Mouse (Mus musculus) intestine, embryonic 15.5 days (tissue): ENCODE results near the gene Polr3f. TPM values are rescaled to one million over a fixed set of nuclear protein-coding genes. Genes with fewer than 3 reads are reported as not detected.
A peak's percentile ranks its signal among the peaks of the same experiment; 100 is the strongest.

ENCODE experiments used
- ATAC-seq: fragments of 200-750 bp; cut with Nextera tagmentation; 2 replicates; pipeline ENCODE4 v1.8.0; 2017; ENCODE audit warnings: moderate TSS enrichment, moderate library complexity
- H3K27ac ChIP-seq: fragments of 300-500 bp; sonication (generic); 2 replicates; pipeline ENCODE4 v1.5.1; 2015; ENCODE audit warnings: mild to moderate bottlenecking, inconsistent platforms
- H3K27me3 ChIP-seq: fragments of 300-500 bp; sonication (generic); replicated peaks from 2 replicates; pipeline ENCODE4 v1.6.1; 2015; ENCODE audit warnings: inconsistent platforms
- H3K36me3 ChIP-seq: fragments of 300-500 bp; sonication (generic); 2 replicates; pipeline ENCODE4 v1.6.1; 2015; ENCODE audit warnings: inconsistent platforms
- H3K4me1 ChIP-seq: fragments of 300-500 bp; sonication (generic); replicated peaks from 2 replicates; pipeline ENCODE4 v1.6.1; 2015; ENCODE audit warnings: inconsistent platforms
- H3K4me2 ChIP-seq: fragments of 300-500 bp; sonication (generic); replicated peaks from 2 replicates; pipeline ENCODE4 v1.6.1; 2015; ENCODE audit warnings: mild to moderate bottlenecking, inconsistent platforms
- H3K4me3 ChIP-seq: fragments of 300-500 bp; sonication (generic); replicated peaks from 2 replicates; pipeline ENCODE4 v1.5.1; 2015; ENCODE audit warnings: inconsistent platforms
- H3K9ac ChIP-seq: fragments of 300-500 bp; sonication (generic); 2 replicates; pipeline ENCODE4 v1.6.1; 2015; ENCODE audit warnings: inconsistent platforms
- H3K9me3 ChIP-seq: fragments of 300-500 bp; sonication (generic); 2 replicates; pipeline ENCODE4 v1.6.1; 2016; ENCODE audit warnings: inconsistent platforms
- WGBS: fragments of 180-500 bp; shearing (Covaris S2); methylation state at CpG from one replicate; pipeline ENCODE4 v1.1.7; 2015; 5-methylcytosine and 5-hydroxymethylcytosine counted together
- polyA plus RNA-seq: library from polyadenylated mRNA; unstranded; fragments of >200 nt; fragmentation: Nextera tagmentation; extraction: Ambion mirVana; gene quantifications from 2 replicates; pipeline ENCODE4 v1.2.1, GENCODE M21; 2015

Polr3f gene
- polyA plus RNA-seq, 1 experiment from 2014 or later: 20.8 TPM

DNA sequence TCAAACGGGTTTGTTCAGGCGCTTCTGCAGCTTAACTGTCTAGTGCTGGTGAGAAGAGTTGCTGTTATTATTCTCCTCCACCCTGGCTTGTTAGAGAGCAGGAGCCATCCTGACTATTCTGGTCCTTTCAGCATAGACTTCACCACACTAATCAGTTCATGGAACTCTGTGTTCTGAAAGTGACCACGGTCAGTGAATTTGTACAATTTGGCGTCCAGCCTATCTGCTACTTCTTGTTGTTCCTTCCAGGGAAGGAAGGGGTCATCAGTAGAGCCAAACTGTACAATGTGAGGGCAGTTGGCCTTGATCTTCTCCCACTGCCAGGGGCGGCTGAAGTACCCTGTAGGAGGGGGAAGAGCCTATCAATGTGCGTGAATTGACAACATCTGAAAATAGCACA, 16.2 kb downstream of the Polr3f start:
- no peak overlapping the region for H3K27ac ChIP-seq
- no peak overlapping the region for H3K4me3 ChIP-seq
- peaks cover 9% of the 10 kb centered on the region; the same call in 1 of the 2 replicates for H3K36me3 ChIP-seq
- no peaks in the 10 kb centered on the region for H3K27me3 ChIP-seq
- no peak overlapping the region for H3K4me2 ChIP-seq
- 88% methylated on average over 6 of the region's 6 CpGs for WGBS
- no peaks in the 10 kb centered on the region for H3K4me1 ChIP-seq
- no peaks in the 10 kb centered on the region for H3K9me3 ChIP-seq
- no peak for ATAC-seq
- H3K9ac ChIP-seq: no peak overlapping the region

DNA sequence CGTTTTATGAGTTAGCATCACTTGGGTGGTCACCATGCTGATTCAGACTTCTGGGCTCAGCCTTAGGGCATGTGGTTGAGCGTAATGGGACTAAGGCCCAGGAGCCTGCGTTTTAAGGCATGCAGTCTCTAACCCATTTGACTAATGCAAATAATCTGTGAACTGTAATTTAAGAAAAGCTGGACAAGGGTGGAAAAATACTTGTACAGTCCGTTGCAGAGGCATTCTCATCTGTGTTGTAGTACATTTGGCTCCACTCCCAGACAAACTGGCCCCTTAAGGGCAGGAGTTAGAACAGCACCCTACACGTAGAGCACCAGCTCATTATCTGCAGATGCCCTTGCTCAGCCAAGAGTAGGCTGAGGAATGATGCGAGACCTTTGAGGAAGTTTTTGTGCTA, 17.1 kb downstream of the Polr3f start:
- H3K27me3 ChIP-seq: no peaks in the 10 kb centered on the region
- no peak overlapping the region for H3K4me3 ChIP-seq
- no peak overlapping the region for H3K9ac ChIP-seq
- H3K4me1 ChIP-seq: no peaks in the 10 kb centered on the region
- no peak overlapping the region for H3K27ac ChIP-seq
- peak; percentile 72; the same call in 1 of the 2 replicates for ATAC-seq
- H3K4me2 ChIP-seq: no peak overlapping the region
- H3K36me3 ChIP-seq: peaks cover 5% of the 10 kb centered on the region; the same call in 1 of the 2 replicates
- WGBS: 74% methylated on average over 6 of the region's 6 CpGs
- no peaks in the 10 kb centered on the region for H3K9me3 ChIP-seq

DNA sequence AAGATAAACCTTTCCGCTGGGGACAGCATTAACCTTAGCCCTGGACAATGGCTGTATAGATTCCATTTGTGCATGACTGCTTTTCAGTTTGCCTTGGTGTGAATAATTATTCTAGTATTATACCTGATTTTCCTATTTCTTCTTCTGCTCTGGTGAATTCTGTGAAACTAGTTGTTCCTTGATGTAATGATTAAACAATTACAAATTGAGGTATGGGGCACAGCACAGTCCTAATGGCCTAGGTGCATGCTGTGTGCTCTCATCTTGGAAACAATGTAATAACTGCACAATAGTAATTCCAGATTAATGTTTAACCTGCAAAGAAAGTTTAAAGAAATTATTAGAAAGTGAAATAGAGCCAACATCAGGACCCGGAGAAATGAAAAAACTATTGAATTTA, 17.5 kb downstream of the Polr3f start:
- no peaks in the 10 kb centered on the region for H3K9me3 ChIP-seq
- H3K27me3 ChIP-seq: no peaks in the 10 kb centered on the region
- H3K4me1 ChIP-seq: no peaks in the 10 kb centered on the region
- peaks cover 4% of the 10 kb centered on the region; the same call in 1 of the 2 replicates for H3K36me3 ChIP-seq
- H3K27ac ChIP-seq: no peak overlapping the region
- 80% methylated on average over 2 of the region's 2 CpGs for WGBS
- no peak overlapping the region for H3K9ac ChIP-seq
- H3K4me2 ChIP-seq: no peak overlapping the region
- no peak for ATAC-seq
- no peak overlapping the region for H3K4me3 ChIP-seq

GRCm38 (mm10) chr2:144545481-144545880, 18.0 kb downstream of the Polr3f start:
- ATAC-seq: no peak
- Histone ChIP-seq H3K4me2 (no peak overlapping the region), H3K4me3 (no peak overlapping the region), H3K9me3 (no peaks in the 10 kb centered on the region), H3K9ac (no peak overlapping the region), H3K27ac (no peak overlapping the region), H3K36me3 (peaks cover 4% of the 10 kb centered on the region; the same call in 1 of the 2 replicates), H3K27me3 (no peaks in the 10 kb centered on the region), H3K4me1 (no peaks in the 10 kb centered on the region)
- 30% methylated on average over 1 of the region's 1 CpGs for WGBS

DNA sequence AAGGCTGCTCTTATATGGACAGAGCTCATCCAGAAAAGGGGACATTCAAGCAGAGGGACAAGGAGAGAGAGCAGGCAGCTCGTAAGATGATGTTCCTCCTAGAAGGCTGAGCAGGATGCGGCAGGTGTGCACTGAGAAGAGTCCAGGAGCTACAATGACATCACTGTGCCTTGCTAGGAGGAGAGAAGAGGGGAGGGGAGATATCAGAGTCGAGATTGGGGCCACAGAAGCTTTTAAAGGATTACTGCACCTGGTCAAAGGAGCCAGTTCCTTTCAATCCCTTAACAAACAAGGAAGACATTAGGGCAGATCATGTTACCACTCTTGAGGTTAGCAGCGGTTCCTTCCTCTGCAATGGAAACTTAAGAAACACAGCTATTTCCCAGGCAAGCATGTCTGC, 20.0 kb downstream of the Polr3f start:
- WGBS: 70% methylated on average over 4 of the region's 4 CpGs
- peaks cover 4% of the 10 kb centered on the region; the same call in 1 of the 2 replicates for H3K36me3 ChIP-seq
- H3K4me2 ChIP-seq: no peak overlapping the region
- H3K4me1 ChIP-seq: no peaks in the 10 kb centered on the region
- H3K4me3 ChIP-seq: no peak overlapping the region
- no peaks in the 10 kb centered on the region for H3K9me3 ChIP-seq
- no peaks in the 10 kb centered on the region for H3K27me3 ChIP-seq
- H3K27ac ChIP-seq: no peak overlapping the region
- H3K9ac ChIP-seq: no peak overlapping the region
- ATAC-seq: no peak

DNA sequence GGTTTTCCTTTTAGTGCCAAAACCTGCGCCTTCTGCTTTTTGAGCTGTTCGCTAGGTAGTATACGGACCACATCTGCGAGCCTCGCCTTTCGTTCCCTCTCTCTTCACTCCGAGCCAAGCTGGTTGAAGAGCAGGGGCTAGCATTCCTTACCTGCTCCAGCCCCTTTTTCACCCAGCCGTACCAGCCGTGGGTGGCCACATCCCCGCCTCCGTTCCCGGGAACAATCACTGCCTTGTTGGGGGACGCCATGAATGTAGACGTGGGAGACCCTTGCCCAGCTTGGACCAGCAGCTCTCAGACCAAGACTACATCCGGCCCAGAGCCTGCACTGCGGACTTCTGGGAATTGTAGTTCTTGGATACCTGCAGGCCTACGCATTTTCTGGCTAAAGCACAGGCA, 23.0 kb downstream of the Polr3f start, which contains the start of gene Rbbp9:
Rbbp9 (minus strand) TSS at position 341 of the 400 bp plus-strand sequence.
- Histone ChIP-seq H3K27ac (0 out of 2 replicates have a peak within 1 kb of the TSS, but pooled peaks have one; percentile 56), H3K27me3 (no peaks in the 10 kb centered on the region), H3K4me3 (peak within 1 kb of the TSS; percentile 79), H3K36me3 (peaks cover 4% of the 10 kb centered on the region; the same call in 1 of the 2 replicates), H3K4me1 (no peaks in the 10 kb centered on the region), H3K9ac (peak within 1 kb of the TSS; percentile 90), H3K4me2 (peak within 1 kb of the TSS; percentile 58), H3K9me3 (no peaks in the 10 kb centered on the region)
- ATAC-seq: peak; percentile 92
- WGBS: under 1% methylated on average over 17 of the region's 17 CpGs

GRCm38 (mm10) chr2:144553905-144554304, 26.4 kb downstream of the Polr3f start:
- no peak overlapping the region for H3K27ac ChIP-seq
- no peaks in the 10 kb centered on the region for H3K36me3 ChIP-seq
- no peaks in the 10 kb centered on the region for H3K27me3 ChIP-seq
- WGBS: 91% methylated on average over 3 of the region's 3 CpGs
- H3K9me3 ChIP-seq: no peaks in the 10 kb centered on the region
- H3K4me1 ChIP-seq: peaks cover 2% of the 10 kb centered on the region; the same call in 1 of the 2 replicates
- H3K9ac ChIP-seq: no peak overlapping the region
- no peak overlapping the region for H3K4me3 ChIP-seq
- H3K4me2 ChIP-seq: no peak overlapping the region
- no peak for ATAC-seq

GRCm38 (mm10) chr2:144555286-144555819, 27.8 kb downstream of the Polr3f start:
- peak overlapping the region; percentile 48 for H3K4me2 ChIP-seq
- H3K36me3 ChIP-seq: 0 out of 2 replicates have a peak, but pooled peaks cover 5% of the 10 kb centered on the region
- ATAC-seq: peak; percentile 24
- peak overlapping the region; percentile 91 for H3K27ac ChIP-seq
- no peaks in the 10 kb centered on the region for H3K27me3 ChIP-seq
- H3K9me3 ChIP-seq: no peaks in the 10 kb centered on the region
- 1% methylated on average over 14 of the region's 14 CpGs for WGBS
- peaks cover 2% of the 10 kb centered on the region; the same call in 1 of the 2 replicates for H3K4me1 ChIP-seq
- H3K4me3 ChIP-seq: peak overlapping the region; percentile 78
- peak overlapping the region; percentile 51 for H3K9ac ChIP-seq

- ATAC-seq: peak; percentile 99
- H3K27ac ChIP-seq: peak within 1 kb of the TSS; percentile 91
- H3K9me3 ChIP-seq: no peaks in the 10 kb centered on the region
- 0 out of 2 replicates have a peak, but pooled peaks cover 5% of the 10 kb centered on the region for H3K36me3 ChIP-seq
- H3K4me1 ChIP-seq: peaks cover 2% of the 10 kb centered on the region; the same call in 1 of the 2 replicates
- H3K9ac ChIP-seq: peak within 1 kb of the TSS; percentile 70
- WGBS: under 1% methylated on average over 44 of the region's 44 CpGs
- H3K4me3 ChIP-seq: peak within 1 kb of the TSS; percentile 78
- H3K27me3 ChIP-seq: no peaks in the 10 kb centered on the region
- H3K4me2 ChIP-seq: peak within 1 kb of the TSS; percentile 60
Measured at GRCm38 (mm10) chr2:144555820-144556552, 28.5 kb downstream of the Polr3f start, which contains the start of gene Sec23b. Sec23b (plus strand) TSS chr2:144556229.

GRCm38 (mm10) chr2:144588723-144589122, 61.2 kb downstream of the Polr3f start:
- no peaks in the 10 kb centered on the region for H3K27me3 ChIP-seq
- H3K27ac ChIP-seq: no peak overlapping the region
- H3K4me1 ChIP-seq: no peaks in the 10 kb centered on the region
- no peak overlapping the region for H3K9ac ChIP-seq
- ATAC-seq: no peak
- H3K9me3 ChIP-seq: no peaks in the 10 kb centered on the region
- H3K4me3 ChIP-seq: no peak overlapping the region
- 85% methylated on average over 4 of the region's 4 CpGs for WGBS
- no peak overlapping the region for H3K4me2 ChIP-seq
- peaks cover 36% of the 10 kb centered on the region for H3K36me3 ChIP-seq
